Mouse (Mus musculus): Measurements from ENCODE around the gene Cdk5rap3.

The Cdk5rap3 gene

GRCm38 (mm10) chr11:96859635-96860034 is 56.7 kb downstream of the Cdk5rap3 start:
- DNase-seq (ENCODE audit: low read depth, low spot score) = peak; percentile 54

GRCm38 (mm10) chr11:96857446-96857845 is 58.9 kb downstream of the Cdk5rap3 start:
- peak; percentile 53 for DNase-seq (ENCODE audit: low read depth, low spot score)
